Mouse (Mus musculus): ENCODE measurements around the gene S100a16.

The S100a16 gene

DNA sequence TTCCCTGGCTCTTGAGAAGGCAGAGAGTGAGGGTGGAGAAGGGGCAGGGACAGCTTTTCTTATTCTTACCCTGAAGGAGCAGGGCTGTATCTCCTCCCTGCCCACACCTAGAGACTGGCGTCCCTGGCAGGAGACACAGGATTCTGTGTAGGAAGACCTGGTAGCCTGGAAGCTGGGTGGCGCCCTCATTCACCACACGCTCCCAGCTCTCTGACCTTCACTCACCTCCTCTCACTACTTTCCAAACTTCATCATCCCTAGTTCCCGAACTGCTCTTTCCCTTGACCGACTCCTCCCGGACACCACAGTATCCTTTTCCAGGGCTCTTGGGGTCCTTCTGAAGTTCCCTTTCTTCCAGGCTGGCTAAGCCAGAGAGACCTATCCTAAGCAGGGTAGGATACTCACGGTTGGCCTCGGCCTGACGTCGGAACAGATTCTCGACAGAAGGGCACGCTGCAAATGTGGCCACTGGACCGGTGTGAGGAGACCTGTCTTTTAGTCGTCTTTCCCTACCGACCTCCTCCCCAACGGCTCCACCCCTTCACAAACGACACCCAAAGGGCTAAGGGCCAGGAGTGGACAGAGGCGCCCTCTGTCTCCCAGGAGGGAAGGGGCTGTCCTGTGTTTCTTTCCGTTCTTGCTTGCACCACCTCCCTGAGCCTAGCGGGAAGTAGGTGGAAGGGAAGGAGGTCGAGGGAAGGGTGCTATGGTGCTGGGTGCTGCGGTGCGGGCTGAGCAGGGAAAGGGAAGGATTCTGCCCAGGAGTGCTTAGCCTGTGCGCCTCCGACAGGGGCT lies 23.1 kb upstream of the S100a16 start, which contains the start of the genes S100a1 and S100a13:
Gene S100a1, minus strand, starts transcription at position 597 of the 795 bp plus-strand sequence.
Gene S100a13, plus strand, starts transcription at position 640 of the 795 bp plus-strand sequence.
- TF ChIP-seq NANOG (IDR thresholded peaks at IDR 0.05; ENCODE audit: borderline replicate concordance, low read length): no peak
- TF ChIP-seq CTCF (conservative IDR thresholded peaks at IDR 0.05; ENCODE audit: low read length): no peak
- TF ChIP-seq POU5F1 (IDR thresholded peaks at IDR 0.05; ENCODE audit: borderline replicate concordance, low read length): no peak
- H3K4me1 ChIP-seq (replicated peaks; ENCODE audit: low read depth, low read length): peaks cover 62% of the 10 kb centered on the region
- no peaks in the 10 kb centered on the region for H3K9me3 ChIP-seq (ENCODE audit: low read length)

DNA sequence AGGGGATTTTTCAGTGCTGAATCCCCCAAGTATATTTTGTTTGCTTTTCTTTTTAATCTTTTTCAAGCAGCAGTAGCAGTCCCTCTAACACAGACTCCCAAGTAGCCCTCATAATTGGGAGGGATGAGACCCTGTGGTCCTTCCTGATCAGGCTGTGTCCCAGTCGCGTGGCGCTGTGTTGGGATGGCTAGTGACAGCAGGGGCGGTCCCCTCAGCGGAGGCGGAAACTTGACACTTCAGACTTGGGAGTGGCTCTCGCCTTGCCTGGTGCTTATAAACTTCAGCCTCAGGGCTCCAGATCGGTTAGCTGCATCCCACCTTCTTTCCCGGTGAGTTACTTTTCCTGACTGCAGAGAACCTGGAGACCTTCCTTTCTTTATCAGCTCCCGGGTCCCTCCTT lies 22.4 kb upstream of the S100a16 start:
- Histone ChIP-seq H3K4me1 (replicated peaks; ENCODE audit: low read depth, low read length) (peaks cover 62% of the 10 kb centered on the region), H3K36me3 (ENCODE audit: insufficient read depth, low read length) (peaks cover 8% of the 10 kb centered on the region; the same call in 1 of the 2 replicates), H3K4me3 (replicated peaks; ENCODE audit: low read length) (peak overlapping the region; percentile 73), H3K9me3 (ENCODE audit: low read length) (no peaks in the 10 kb centered on the region), H3K27me3 (ENCODE audit: insufficient read depth, low read length) (peaks cover 38% of the 10 kb centered on the region)
- TF ChIP-seq POU5F1 (IDR thresholded peaks at IDR 0.05; ENCODE audit: borderline replicate concordance, low read length) (no peak), NANOG (IDR thresholded peaks at IDR 0.05; ENCODE audit: borderline replicate concordance, low read length) (no peak), CTCF (conservative IDR thresholded peaks at IDR 0.05; ENCODE audit: low read length) (no peak)

More for the DNA sequence above, 23.1 kb upstream of the S100a16 start, which contains the start of the genes S100a1 and S100a13:
- H3K4me3 ChIP-seq (replicated peaks; ENCODE audit: low read length): peak within 1 kb of the TSS; percentile 73
- peaks cover 38% of the 10 kb centered on the region for H3K27me3 ChIP-seq (ENCODE audit: insufficient read depth, low read length)
- H3K36me3 ChIP-seq (ENCODE audit: insufficient read depth, low read length): peaks cover 8% of the 10 kb centered on the region; the same call in 1 of the 2 replicates

DNA sequence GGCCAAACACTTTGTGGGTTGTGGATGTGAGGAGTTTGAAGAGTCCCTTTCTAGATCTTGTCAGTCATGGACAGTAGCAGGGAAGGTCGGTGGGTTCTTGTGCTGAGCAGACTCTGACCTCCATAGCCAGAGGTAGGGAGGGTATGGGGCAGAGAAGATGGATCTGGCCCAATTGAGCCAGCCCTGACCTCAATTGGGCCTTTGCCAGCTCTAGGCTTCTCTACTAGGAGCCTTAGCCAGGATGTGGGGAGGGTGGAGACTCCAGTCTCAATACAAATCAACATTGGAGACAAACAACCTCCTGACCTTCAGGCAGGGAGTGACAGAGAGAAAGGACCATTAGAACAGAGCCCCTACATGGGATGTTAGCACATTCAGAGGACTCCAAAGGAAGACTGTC lies 21.8 kb upstream of the S100a16 start:
- Histone ChIP-seq H3K4me3 (replicated peaks; ENCODE audit: low read length) (peak overlapping the region; percentile 73), H3K4me1 (replicated peaks; ENCODE audit: low read depth, low read length) (peaks cover 56% of the 10 kb centered on the region), H3K27me3 (ENCODE audit: insufficient read depth, low read length) (peaks cover 38% of the 10 kb centered on the region), H3K36me3 (ENCODE audit: insufficient read depth, low read length) (peaks cover 8% of the 10 kb centered on the region; the same call in 1 of the 2 replicates), H3K9me3 (ENCODE audit: low read length) (no peaks in the 10 kb centered on the region)
- TF ChIP-seq NANOG (IDR thresholded peaks at IDR 0.05; ENCODE audit: borderline replicate concordance, low read length): no peak
- TF ChIP-seq POU5F1 (IDR thresholded peaks at IDR 0.05; ENCODE audit: borderline replicate concordance, low read length): no peak
- TF ChIP-seq CTCF (conservative IDR thresholded peaks at IDR 0.05; ENCODE audit: low read length): no peak

DNA sequence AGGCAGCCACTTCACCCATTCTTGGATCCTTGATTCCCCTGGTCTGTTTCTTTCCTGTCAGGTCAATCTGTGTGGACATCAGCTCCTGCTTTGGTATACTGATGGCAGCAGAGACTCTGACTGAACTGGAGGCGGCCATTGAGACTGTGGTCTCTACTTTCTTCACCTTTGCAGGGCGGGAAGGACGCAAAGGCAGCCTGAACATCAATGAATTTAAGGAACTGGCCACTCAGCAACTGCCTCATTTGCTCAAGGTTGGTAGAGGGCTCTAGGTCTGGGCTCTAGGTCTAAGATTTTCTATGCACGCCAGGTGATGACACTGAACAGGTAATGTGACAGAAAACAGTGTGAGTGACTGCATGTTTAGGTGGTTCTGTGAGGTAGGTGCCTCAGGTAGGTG lies 21.3 kb upstream of the S100a16 start:
- peaks cover 55% of the 10 kb centered on the region for H3K4me1 ChIP-seq (replicated peaks; ENCODE audit: low read depth, low read length)
- H3K36me3 ChIP-seq (ENCODE audit: insufficient read depth, low read length): peaks cover 6% of the 10 kb centered on the region; the same call in 1 of the 2 replicates
- no peaks in the 10 kb centered on the region for H3K9me3 ChIP-seq (ENCODE audit: low read length)
- TF ChIP-seq POU5F1 (IDR thresholded peaks at IDR 0.05; ENCODE audit: borderline replicate concordance, low read length): no peak
- TF ChIP-seq NANOG (IDR thresholded peaks at IDR 0.05; ENCODE audit: borderline replicate concordance, low read length): no peak
- no peak for TF ChIP-seq CTCF (conservative IDR thresholded peaks at IDR 0.05; ENCODE audit: low read length)
- peak overlapping the region; percentile 73 for H3K4me3 ChIP-seq (replicated peaks; ENCODE audit: low read length)
- H3K27me3 ChIP-seq (ENCODE audit: insufficient read depth, low read length): peaks cover 38% of the 10 kb centered on the region

DNA sequence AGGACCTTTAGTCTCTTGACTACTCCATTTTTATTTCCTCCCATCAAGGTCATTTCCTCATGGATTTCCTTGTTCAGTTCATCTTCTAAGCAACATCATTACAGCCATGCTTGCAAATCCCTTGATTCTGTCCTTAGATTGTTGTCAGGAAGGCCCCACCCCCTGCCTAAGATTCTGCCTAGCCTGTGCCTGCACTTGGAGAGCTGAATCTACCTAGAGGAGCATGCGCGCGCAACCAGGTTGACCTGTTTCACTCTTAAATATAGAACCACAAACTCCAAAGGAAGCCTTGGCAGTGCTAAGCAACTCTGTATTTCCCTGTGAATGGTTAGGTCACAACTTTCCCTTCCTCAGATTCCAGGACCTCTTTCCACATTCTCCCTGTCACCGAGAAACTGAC lies 19.3 kb upstream of the S100a16 start:
- H3K4me1 ChIP-seq (replicated peaks; ENCODE audit: low read depth, low read length): peaks cover 45% of the 10 kb centered on the region
- no peaks in the 10 kb centered on the region for H3K9me3 ChIP-seq (ENCODE audit: low read length)
- H3K27me3 ChIP-seq (ENCODE audit: insufficient read depth, low read length): peaks cover 32% of the 10 kb centered on the region
- TF ChIP-seq NANOG (IDR thresholded peaks at IDR 0.05; ENCODE audit: borderline replicate concordance, low read length) (no peak), CTCF (conservative IDR thresholded peaks at IDR 0.05; ENCODE audit: low read length) (no peak), POU5F1 (IDR thresholded peaks at IDR 0.05; ENCODE audit: borderline replicate concordance, low read length) (no peak)
- no peak overlapping the region for H3K4me3 ChIP-seq (replicated peaks; ENCODE audit: low read length)
- no peaks in the 10 kb centered on the region for H3K36me3 ChIP-seq (ENCODE audit: insufficient read depth, low read length)

DNA sequence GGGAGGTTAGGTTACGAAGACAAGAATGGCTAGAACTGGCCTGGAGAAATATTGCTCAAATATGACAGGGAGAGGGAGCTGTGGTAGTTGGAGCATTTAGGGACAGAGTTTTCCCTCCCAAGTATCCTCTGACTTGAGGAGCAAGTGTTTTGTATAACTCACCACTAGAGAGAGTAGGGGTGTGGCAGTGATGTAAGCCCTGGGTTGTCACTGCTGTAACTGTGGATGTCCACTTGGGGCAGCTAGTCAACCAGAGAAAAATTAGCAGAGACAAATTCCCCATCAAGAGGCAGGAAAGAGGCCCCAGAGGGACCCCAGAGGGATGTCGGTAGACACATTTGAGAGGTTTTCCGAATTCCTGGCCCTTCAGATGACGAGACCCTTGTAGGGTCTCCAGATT lies 11.6 kb upstream of the S100a16 start:
- peaks cover 19% of the 10 kb centered on the region; the same call in 1 of the 2 replicates for H3K27me3 ChIP-seq (ENCODE audit: insufficient read depth, low read length)
- no peaks in the 10 kb centered on the region for H3K36me3 ChIP-seq (ENCODE audit: insufficient read depth, low read length)
- peaks cover 32% of the 10 kb centered on the region for H3K4me1 ChIP-seq (replicated peaks; ENCODE audit: low read depth, low read length)
- H3K9me3 ChIP-seq (ENCODE audit: low read length): no peaks in the 10 kb centered on the region
- no peak overlapping the region for H3K4me3 ChIP-seq (replicated peaks; ENCODE audit: low read length)
- TF ChIP-seq CTCF (conservative IDR thresholded peaks at IDR 0.05; ENCODE audit: low read length) (peak; percentile 70), POU5F1 (IDR thresholded peaks at IDR 0.05; ENCODE audit: borderline replicate concordance, low read length) (no peak)

DNA sequence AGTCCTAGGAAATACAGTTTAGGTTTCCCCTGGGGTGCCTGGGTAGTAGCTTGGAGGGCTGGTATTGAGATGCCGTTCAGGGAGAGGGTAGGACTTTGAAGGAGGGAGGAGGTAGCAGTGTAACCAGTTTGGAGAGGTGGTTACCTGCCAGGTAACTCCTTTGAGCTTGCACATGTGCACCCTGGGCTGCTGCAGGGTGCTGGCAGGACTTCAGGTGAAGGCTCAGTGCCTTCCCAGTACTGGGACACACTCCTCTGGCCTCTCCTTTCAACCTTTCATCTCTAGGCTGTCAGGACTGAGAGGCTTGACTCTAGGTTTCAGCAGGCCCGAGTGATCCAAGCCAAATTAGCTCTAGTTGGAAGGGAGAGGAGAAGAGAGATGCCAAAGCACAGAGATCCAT lies 11.0 kb upstream of the S100a16 start:
- Histone ChIP-seq H3K4me1 (replicated peaks; ENCODE audit: low read depth, low read length) (peaks cover 32% of the 10 kb centered on the region), H3K27me3 (ENCODE audit: insufficient read depth, low read length) (peaks cover 16% of the 10 kb centered on the region; the same call in 1 of the 2 replicates), H3K4me3 (replicated peaks; ENCODE audit: low read length) (no peak overlapping the region), H3K36me3 (ENCODE audit: insufficient read depth, low read length) (no peaks in the 10 kb centered on the region), H3K9me3 (ENCODE audit: low read length) (no peaks in the 10 kb centered on the region)
- TF ChIP-seq CTCF (conservative IDR thresholded peaks at IDR 0.05; ENCODE audit: low read length) (no peak), POU5F1 (IDR thresholded peaks at IDR 0.05; ENCODE audit: borderline replicate concordance, low read length) (no peak)

DNA sequence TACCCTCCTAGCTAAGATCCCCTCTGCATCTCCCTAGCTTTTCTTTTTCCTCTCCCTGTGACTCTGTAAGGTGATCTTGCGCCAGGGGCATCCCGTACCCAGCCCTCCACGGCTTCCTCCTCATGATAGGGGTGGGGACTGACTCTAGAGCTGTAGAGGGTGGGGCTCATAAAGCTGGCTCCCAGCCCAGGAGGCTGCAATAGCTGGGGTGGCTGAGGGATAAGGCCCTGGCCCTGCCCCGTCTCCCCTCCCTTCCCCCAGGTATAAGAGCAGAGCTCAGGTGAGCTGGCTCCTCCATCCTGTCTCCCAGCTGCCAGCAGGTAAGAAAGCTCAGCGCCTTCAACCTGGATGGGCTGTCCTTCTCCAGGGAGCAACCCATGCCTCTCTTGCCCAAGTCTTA lies 10.5 kb upstream of the S100a16 start, which contains the start of gene S100a14:
Gene S100a14, plus strand, starts transcription at position 277 of the 400 bp plus-strand sequence.
- Histone ChIP-seq H3K4me3 (replicated peaks; ENCODE audit: low read length) (no peak within 1 kb of the TSS), H3K9me3 (ENCODE audit: low read length) (no peaks in the 10 kb centered on the region), H3K4me1 (replicated peaks; ENCODE audit: low read depth, low read length) (peaks cover 32% of the 10 kb centered on the region), H3K27me3 (ENCODE audit: insufficient read depth, low read length) (peaks cover 16% of the 10 kb centered on the region; the same call in 1 of the 2 replicates), H3K36me3 (ENCODE audit: insufficient read depth, low read length) (no peaks in the 10 kb centered on the region)
- TF ChIP-seq CTCF (conservative IDR thresholded peaks at IDR 0.05; ENCODE audit: low read length): no peak
- no peak for TF ChIP-seq NANOG (IDR thresholded peaks at IDR 0.05; ENCODE audit: borderline replicate concordance, low read length)
- no peak for TF ChIP-seq POU5F1 (IDR thresholded peaks at IDR 0.05; ENCODE audit: borderline replicate concordance, low read length)
